Mouse (Mus musculus) retina, adult 2 months (tissue): ENCODE results near the gene Xlr.
"Not testable (repeated sequence)": the region's sequence is repeated elsewhere in the genome, so short reads cannot be mapped to it uniquely, and the experiment has no call there.

Source experiments
- DNase-seq: peaks from one replicate; pipeline ENCODE4 v3.0.0-alpha.2; 2012; ENCODE audit warnings: low read depth, low spot score

Xlr gene

GRCm38 (mm10) chrX:53797519-53797918 lies at the start of gene Xlr:
Xlr (minus strand) TSS chrX:53797706.
- not testable (repeated sequence) for DNase-seq

DNA sequence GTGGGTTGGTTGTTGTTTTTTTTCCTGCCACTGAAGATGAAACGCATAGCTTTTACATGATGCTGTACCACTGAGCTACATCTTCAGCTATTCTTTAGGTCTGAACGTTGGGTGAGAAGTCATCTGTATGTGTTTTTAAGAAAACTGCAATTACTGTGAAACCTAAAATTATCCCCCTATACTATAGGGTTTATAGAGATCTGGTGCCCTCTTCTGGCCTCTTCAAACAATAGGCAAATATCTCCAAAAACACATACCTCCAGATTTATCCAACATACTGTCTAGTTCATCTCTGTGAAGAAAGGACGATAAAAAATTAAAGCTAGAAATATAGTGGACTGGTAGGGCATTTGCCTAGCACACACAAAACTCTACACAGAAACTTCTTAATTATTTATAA lies 1.6 kb upstream of the Xlr start:
- no peak for DNase-seq

DNA sequence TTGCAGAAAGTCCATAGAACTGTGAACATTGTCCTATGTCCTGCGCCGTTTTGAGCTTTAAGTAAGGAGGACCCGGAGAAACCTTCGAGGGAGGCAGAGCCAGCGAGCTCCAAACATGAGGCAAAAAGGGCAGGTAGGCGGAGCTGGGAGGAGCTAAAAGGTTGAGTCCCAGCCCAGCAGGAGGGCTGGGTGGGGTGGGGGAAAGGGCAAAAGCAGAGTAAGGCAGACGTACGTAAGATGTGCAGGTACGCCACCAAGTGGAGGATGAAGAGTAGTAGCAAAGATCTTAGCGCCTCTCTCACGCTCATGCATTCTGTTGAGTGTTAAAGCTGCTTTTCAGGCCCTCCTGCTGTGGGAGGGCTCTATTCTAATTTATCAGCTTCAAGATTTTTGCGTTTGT lies 21.2 kb downstream of the Xlr start, which contains the start of gene Zfp36l3:
Gene Zfp36l3 (minus strand): TSS at position 119 of the 400 bp plus-strand sequence.
- no peak for DNase-seq

GRCm38 (mm10) chrX:53757736-53758135 lies 39.8 kb downstream of the Xlr start, which contains the start of gene 1700013H16Rik:
1700013H16Rik (minus strand) TSS chrX:53757831.
- DNase-seq, result no peak

- no peak for DNase-seq
These were observed 44.7 kb downstream of the Xlr start for GRCm38 (mm10) chrX:53752851-53753250.

- no peak for DNase-seq
These were observed 68.5 kb downstream of the Xlr start for GRCm38 (mm10) chrX:53728967-53729366.
